Comparison of ENCODE assay signal across 10 mouse cellular contexts in the genomic region with DNA sequence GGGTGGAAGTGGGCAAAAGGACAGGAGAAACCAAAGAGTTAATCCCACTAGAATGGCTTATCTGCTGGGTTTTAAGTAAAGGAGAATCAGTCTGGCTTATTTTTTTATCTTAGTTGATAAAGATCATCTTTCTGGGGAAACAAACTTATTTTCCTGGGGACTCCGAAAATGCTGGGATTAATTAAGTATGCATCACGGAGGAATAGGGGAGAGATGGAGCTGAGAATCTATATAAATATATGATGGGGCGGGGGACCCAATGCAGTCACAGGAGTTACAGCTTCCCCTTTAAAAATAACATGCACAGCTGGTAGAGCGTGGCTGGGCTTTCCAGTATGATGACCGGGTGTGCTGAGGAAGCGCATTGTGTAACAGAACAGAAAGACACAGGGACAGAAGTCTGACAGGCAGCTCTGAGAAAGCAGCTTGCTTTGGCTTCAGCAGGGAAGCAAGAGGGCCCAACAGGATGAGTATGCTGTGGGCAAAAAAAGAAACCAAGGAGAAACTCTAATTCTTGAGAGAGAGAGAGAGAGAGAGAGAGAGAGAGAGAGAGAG. TPM values are rescaled to one million over a fixed set of nuclear protein-coding genes. Genes with fewer than 3 reads are reported as not detected.
DNase-seq lines count a peak whose midpoint lies in the region; ATAC-seq and TF ChIP-seq lines count a peak whose summit lies in the region.
"Had no signal": no experiment of that assay in that cellular context is flagged by ENCODE, and none has a peak within 500 bp of the region (broad histone marks: within the 10 kb centered on the region; RNA-seq: fewer than 3 reads in every experiment).

No protein-coding gene starts in this region.

- WGBS in limb, embryonic 12.5 days, result 8% methylated on average over 6 of the region's 6 CpGs

- no peaks in the 10 kb centered on the region for H3K36me3 ChIP-seq in limb, embryonic 12.5 days
- peaks cover 45% of the 10 kb centered on the region for H3K36me3 ChIP-seq in megakaryocyte, embryonic 14.5 days (replicated peaks; ENCODE audit: low read length)

- H3K9me3 ChIP-seq in limb, embryonic 12.5 days, result no peaks in the 10 kb centered on the region
- no peaks in the 10 kb centered on the region for H3K9me3 ChIP-seq in megakaryocyte, embryonic 14.5 days

- H3K4me1 ChIP-seq in limb, embryonic 12.5 days (replicated peaks), result peaks cover 47% of the 10 kb centered on the region
- H3K4me1 ChIP-seq in megakaryocyte, embryonic 14.5 days, result peaks cover 34% of the 10 kb centered on the region

- no peak for TF ChIP-seq CTCF in layer of hippocampus, adult 2 months (conservative IDR thresholded peaks at IDR 0.05)

- ATAC-seq in common myeloid progenitor, adult 5-6 weeks (replicated peaks; ENCODE audit: low read depth, poor library complexity, severe bottlenecking), result peak; percentile 30
- ATAC-seq in limb, embryonic 12.5 days (ENCODE audit: insufficient number of reproducible peaks, insufficient read depth, low FRiP score, low TSS enrichment, low read depth), result no peak
- ATAC-seq: forebrain, embryonic 14.5 days had no signal

- peak; percentile 36 for DNase-seq in heart, adult 8-10 months (ENCODE audit: low spot score)
- no peak for DNase-seq in heart, postnatal 14 days
- DNase-seq in layer of hippocampus, adult 2 months (ENCODE audit: low spot score in 2 of 2), result no peak
- no peak for DNase-seq in adrenal gland, postnatal 25 days
- DNase-seq in c-Kit-positive CD71-positive TER-119-positive erythroid progenitor cells, embryonic 14.5 days (ENCODE audit: low spot score), result no peak
- DNase-seq: kidney, adult 18-20 months had no signal

- peaks cover 97% of the 10 kb centered on the region for H3K27me3 ChIP-seq in limb, embryonic 12.5 days
- H3K27me3 ChIP-seq in megakaryocyte, embryonic 14.5 days (replicated peaks), result peaks cover 56% of the 10 kb centered on the region

- H3K27ac ChIP-seq in limb, embryonic 12.5 days, result no peak overlapping the region
- H3K27ac ChIP-seq in layer of hippocampus, adult 2 months, result no peak overlapping the region

- peak overlapping the region; percentile 64 for H3K4me3 ChIP-seq in limb, embryonic 12.5 days (replicated peaks)
- peak overlapping the region; percentile 53 for H3K4me3 ChIP-seq in megakaryocyte, embryonic 14.5 days (replicated peaks)
- H3K4me3 ChIP-seq in layer of hippocampus, adult 2 months, result no peak overlapping the region

- intact Hi-C loops in heart, postnatal 14 days (cut with DNase I), result no loop called here

- H3K4me2 ChIP-seq in limb, embryonic 12.5 days, result peak overlapping the region; percentile 94

- no peak overlapping the region for H3K9ac ChIP-seq in limb, embryonic 12.5 days (replicated peaks)

RNA-seq across cellular contexts. Expression of a gene that starts 3.8 kb away (rescaled TPM):
- 1 to 10 TPM; 7.3 to 8.4 (median 8.0) TPM for total RNA-seq in heart, adult 8-10 months (2022)
- 10 to 100 TPM; 17.7 to 23.1 TPM for total RNA-seq in heart, postnatal 14 days (2021)
- 4.6 and 10.8 TPM in 2 replicates for total RNA-seq in common myeloid progenitor, adult 5-6 weeks (2017)
- polyA plus RNA-seq in limb, embryonic 12.5 days (2016; fragmentation: Nextera tagmentation; extraction: Ambion mirVana), result 24.1 and 26.8 TPM in 2 replicates
- polyA plus RNA-seq in megakaryocyte, embryonic 14.5 days (2012; ENCODE audit: insufficient read depth, low replicate concordance), result 102 and 197 TPM in 2 replicates
- total RNA-seq in layer of hippocampus, adult 2 months (2021), result 1 to 10 TPM; 1.4 to 1.6 TPM
- total RNA-seq in adrenal gland, postnatal 25 days (2021), result 10.6 and 12.8 TPM in 2 replicates
